Mouse (Mus musculus): Measurements from ENCODE around the gene Myocos.

- TF ChIP-seq CTCF (IDR thresholded peaks at IDR 0.05; ENCODE audit: borderline replicate concordance, extremely low read depth, insufficient read depth, insufficient read length) (no peak), POLR2A (IDR thresholded peaks at IDR 0.05; ENCODE audit: borderline replicate concordance, extremely low read depth, insufficient read depth, insufficient read length, poor library complexity, severe bottlenecking) (no peak)
These were observed 60.5 kb downstream of the Myocos start for GRCm38 (mm10) chr1:162597379-162598102.
